Mouse (Mus musculus) embryonic facial prominence, embryonic 11.5 days (tissue): ENCODE measurements at regions not wholly inside any gene's neighbourhood (a gene's known extent, or its start where the extent isn't known, plus 50 kb on each side); places are given as distances from the start of the nearest gene placed in this dataset.

Experiments used
- ATAC-seq: fragments of 200-750 bp; cut with Nextera tagmentation; replicated peaks from 2 replicates; pipeline ENCODE4 v1.8.0; 2017; ENCODE audit warnings: low read depth; ENCODE audit not compliant: insufficient number of reproducible peaks, low FRiP score, low TSS enrichment
- DNase-seq: peaks from one replicate; pipeline ENCODE4 v3.0.0-alpha.2; 2015; ENCODE audit warnings: low spot score
- H3K27ac ChIP-seq: fragments of 300-500 bp; sonication (generic); replicated peaks from 2 replicates; pipeline ENCODE4 v1.5.1; 2014; ENCODE audit warnings: mild to moderate bottlenecking, low read depth, low read length, control low read depth
- H3K27me3 ChIP-seq: fragments of 300-500 bp; sonication (generic); 2 replicates; pipeline ENCODE4 v1.6.1; 2014; ENCODE audit warnings: mild to moderate bottlenecking, low read length, moderate library complexity, mixed read lengths; ENCODE audit not compliant: control insufficient read depth, insufficient read depth
- H3K36me3 ChIP-seq: fragments of 300-500 bp; sonication (generic); replicated peaks from 2 replicates; pipeline ENCODE4 v1.6.1; 2014; ENCODE audit warnings: low read depth, mild to moderate bottlenecking, low read length, moderate library complexity, mixed read lengths; ENCODE audit not compliant: control insufficient read depth, insufficient read depth
- H3K4me1 ChIP-seq: fragments of 300-500 bp; sonication (generic); 2 replicates; pipeline ENCODE4 v1.6.1; 2014; ENCODE audit warnings: low read length, mixed read lengths; ENCODE audit not compliant: control insufficient read depth, insufficient read depth
- H3K4me2 ChIP-seq: fragments of 300-500 bp; sonication (generic); 2 replicates; pipeline ENCODE4 v1.6.1; 2014; ENCODE audit warnings: low read depth, mild to moderate bottlenecking, control low read depth, low read length, moderate library complexity
- H3K4me3 ChIP-seq: fragments of 300-500 bp; sonication (generic); 2 replicates; pipeline ENCODE4 v1.5.1; 2014; ENCODE audit warnings: low read depth, low read length, control low read depth
- H3K9ac ChIP-seq: fragments of 300-500 bp; sonication (generic); replicated peaks from 2 replicates; pipeline ENCODE4 v1.6.1; 2014; ENCODE audit warnings: mild to moderate bottlenecking, control low read depth, low read length
- H3K9me3 ChIP-seq: fragments of 300-500 bp; sonication (generic); replicated peaks from 2 replicates; pipeline ENCODE4 v1.6.1; 2016; ENCODE audit warnings: mild to moderate bottlenecking, low read length, inconsistent platforms, mixed read lengths; ENCODE audit not compliant: control insufficient read depth
- WGBS: fragments of 180-500 bp; shearing (Covaris S2); extraction: QIAGEN DNeasy Blood & Tissue Kit; methylation state at CpG from one replicate; pipeline ENCODE4 v1.1.7; 2014; 5-methylcytosine and 5-hydroxymethylcytosine counted together

DNA sequence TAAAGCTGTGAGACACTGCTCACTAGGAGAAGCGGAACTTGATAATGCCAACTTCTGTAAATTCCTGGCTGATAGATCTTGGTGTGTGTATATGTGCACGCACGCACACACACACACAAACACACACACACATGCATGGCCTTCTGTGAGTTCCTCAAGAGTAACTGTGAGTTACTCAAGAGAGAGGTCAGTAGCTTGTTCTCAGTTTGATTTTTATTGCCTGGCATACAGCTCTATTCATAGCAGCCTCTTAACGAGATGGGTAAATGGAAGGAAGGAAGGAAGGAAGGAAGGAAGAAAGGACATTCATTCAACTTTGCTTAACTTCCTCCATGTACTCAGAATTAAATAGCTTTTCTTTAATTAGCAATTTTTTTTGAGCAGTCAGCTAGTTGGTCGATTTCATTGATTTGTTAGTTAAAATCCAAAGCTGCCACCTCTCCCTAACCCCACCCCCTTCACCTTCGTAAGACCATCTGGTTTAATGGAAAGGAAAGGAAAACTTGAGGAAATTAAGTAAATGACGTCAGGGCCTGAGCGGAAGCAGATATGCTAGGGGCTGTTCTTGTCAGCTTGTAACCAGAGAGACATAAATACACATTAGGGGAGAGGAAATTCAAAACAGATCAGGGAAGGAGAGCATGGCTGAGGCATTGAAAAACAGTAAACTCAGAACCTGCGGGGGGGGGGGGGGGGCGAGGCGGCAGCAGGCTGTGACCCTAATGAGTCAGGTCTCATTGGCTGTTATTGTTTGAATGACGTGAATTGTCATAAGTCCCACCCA lies 359.6 kb downstream of the Gm49356 start:
- no peaks in the 10 kb centered on the region for H3K27me3 ChIP-seq
- ATAC-seq (0 out of 2 replicates have a peak, but pooled peaks have one; percentile 48), DNase-seq (peak; percentile 77)
- H3K36me3 ChIP-seq = no peaks in the 10 kb centered on the region
- no peak overlapping the region for H3K4me3 ChIP-seq
- no peak overlapping the region for H3K4me2 ChIP-seq
- no peak overlapping the region for H3K9ac ChIP-seq
- H3K4me1 ChIP-seq = no peaks in the 10 kb centered on the region
- 45% methylated on average over 10 of the region's 12 CpGs for WGBS
- H3K27ac ChIP-seq = no peak overlapping the region
- H3K9me3 ChIP-seq = no peaks in the 10 kb centered on the region

DNA sequence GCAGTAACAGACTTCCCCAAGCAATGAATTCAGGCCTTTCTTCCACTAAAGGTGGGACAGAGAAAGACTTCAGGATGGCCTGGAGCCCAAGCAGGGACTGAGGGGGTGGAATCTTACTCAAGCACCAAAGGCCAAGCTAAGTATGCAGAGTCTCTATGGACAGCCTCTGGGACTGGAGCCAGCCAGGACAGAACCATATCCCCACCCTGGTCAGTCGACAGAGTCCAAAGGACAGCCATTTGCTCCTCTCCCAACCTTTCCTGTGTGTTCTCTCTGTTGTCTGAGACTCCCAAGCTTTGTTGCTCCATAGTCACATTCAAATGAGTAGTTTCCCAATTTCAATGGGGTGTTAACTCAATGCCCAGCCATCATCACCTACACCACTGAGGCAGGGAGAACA lies 372.3 kb downstream of the Gm49356 start:
- WGBS = 94% methylated on average over 1 of the region's 1 CpGs
- no peaks in the 10 kb centered on the region for H3K4me1 ChIP-seq
- H3K4me3 ChIP-seq = no peak overlapping the region
- no peaks in the 10 kb centered on the region for H3K36me3 ChIP-seq
- no peak overlapping the region for H3K9ac ChIP-seq
- no peak for ATAC-seq
- no peaks in the 10 kb centered on the region for H3K9me3 ChIP-seq
- DNase-seq = no peak
- H3K4me2 ChIP-seq = no peak overlapping the region
- no peaks in the 10 kb centered on the region for H3K27me3 ChIP-seq
- no peak overlapping the region for H3K27ac ChIP-seq

DNA sequence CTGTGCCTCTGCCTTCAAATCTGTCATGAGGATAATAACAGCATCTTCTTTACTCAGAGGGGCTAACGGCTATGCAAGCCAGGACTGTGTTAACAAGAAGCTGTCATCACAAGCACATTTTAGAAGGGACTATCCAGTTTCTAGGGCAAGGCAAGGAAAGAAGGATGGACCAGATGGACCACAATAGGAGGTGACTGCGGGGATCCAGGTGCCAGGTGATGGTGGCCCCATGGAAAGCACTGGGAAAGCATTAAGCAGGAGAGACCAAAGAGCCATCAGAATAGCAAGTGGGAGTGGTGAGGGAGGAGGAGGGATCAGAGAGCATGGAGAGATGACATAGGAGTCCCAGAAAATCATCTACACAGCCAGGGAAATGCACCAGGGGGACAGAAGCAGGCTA lies 373.3 kb downstream of the Gm49356 start:
- Histone ChIP-seq H3K9ac (no peak overlapping the region), H3K27me3 (no peaks in the 10 kb centered on the region), H3K9me3 (no peaks in the 10 kb centered on the region), H3K4me2 (no peak overlapping the region), H3K36me3 (no peaks in the 10 kb centered on the region), H3K27ac (no peak overlapping the region), H3K4me1 (no peaks in the 10 kb centered on the region), H3K4me3 (no peak overlapping the region)
- WGBS = 87% methylated on average over 2 of the region's 2 CpGs
- no peak for DNase-seq
- ATAC-seq = no peak

DNA sequence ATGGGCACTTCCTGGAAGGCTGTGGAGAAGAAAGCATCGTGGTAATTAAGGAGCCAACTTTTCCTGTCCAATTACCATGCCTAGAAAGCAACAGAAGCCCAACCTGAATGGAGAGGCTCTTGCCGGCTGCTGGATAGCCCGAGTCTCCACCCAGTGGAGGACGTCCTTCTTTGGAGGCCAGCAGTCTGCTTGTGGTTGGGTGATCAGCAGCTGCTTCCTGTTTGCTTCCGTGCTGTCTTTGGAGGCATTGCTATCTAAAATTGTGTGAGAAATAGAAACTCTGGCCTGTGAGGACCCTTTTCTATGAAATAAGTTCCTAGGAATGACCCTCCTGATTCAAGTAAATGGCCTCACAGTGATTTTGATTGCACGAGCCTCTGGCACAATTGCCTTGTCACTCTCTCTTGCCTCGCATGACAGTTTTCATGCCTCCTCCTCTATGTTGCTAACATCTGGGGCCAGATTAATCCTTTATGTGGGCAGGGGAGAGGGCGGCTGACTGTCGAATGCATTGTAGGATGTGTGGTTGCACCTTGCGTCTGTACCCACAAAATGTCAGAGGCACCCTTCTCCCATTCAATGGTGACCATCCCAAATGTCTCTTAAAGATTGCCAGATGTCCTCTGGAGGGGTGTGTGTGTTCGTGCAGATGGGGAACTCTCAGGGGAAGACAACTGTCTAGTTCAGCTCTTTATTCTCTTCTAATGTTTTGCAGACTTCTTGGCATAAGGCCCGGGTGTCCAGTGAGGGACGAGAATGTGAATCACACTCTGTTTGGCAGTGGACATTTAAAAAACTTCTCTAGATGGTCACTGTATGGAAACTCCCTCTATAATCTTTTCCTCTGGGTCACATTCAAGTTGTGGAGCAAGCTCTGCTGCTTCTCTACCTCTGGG lies 374.6 kb downstream of the Gm49356 start:
- DNase-seq = no peak
- Histone ChIP-seq H3K9ac (no peak overlapping the region), H3K9me3 (no peaks in the 10 kb centered on the region), H3K27me3 (no peaks in the 10 kb centered on the region), H3K4me1 (no peaks in the 10 kb centered on the region), H3K27ac (no peak overlapping the region), H3K4me3 (no peak overlapping the region), H3K36me3 (no peaks in the 10 kb centered on the region), H3K4me2 (no peak overlapping the region)
- ATAC-seq = no peak
- 64% methylated on average over 13 of the region's 13 CpGs for WGBS
